Mouse (Mus musculus): ENCODE measurements around the gene Dcun1d2.
"Not testable (repeated sequence)": the region's sequence is repeated elsewhere in the genome, so short reads cannot be mapped to it uniquely, and the experiment has no call there.

Gene Dcun1d2

GRCm38 (mm10) chr8:13287692-13288623 lies at the start of gene Dcun1d2, which contains the start of gene Tmco3:
Dcun1d2 (minus strand) TSS chr8:13288131.
Tmco3 (plus strand) TSS chr8:13288190.
- DNase-seq (ENCODE audit: low spot score), result peak; percentile 95

- no peak for DNase-seq (ENCODE audit: low spot score)
Measured at GRCm38 (mm10) chr8:13337678-13338077, 49.7 kb upstream of the Dcun1d2 start.

- not testable (repeated sequence) for DNase-seq (ENCODE audit: low spot score)
Measured at GRCm38 (mm10) chr8:13337245-13337644, 49.3 kb upstream of the Dcun1d2 start.

- DNase-seq (ENCODE audit: low spot score), result no peak
Measured at GRCm38 (mm10) chr8:13334671-13335070, 46.7 kb upstream of the Dcun1d2 start.

GRCm38 (mm10) chr8:13326598-13326997 lies 38.7 kb upstream of the Dcun1d2 start:
- DNase-seq (ENCODE audit: low spot score), result no peak

- no peak for DNase-seq (ENCODE audit: low spot score)
Measured at GRCm38 (mm10) chr8:13316671-13317070, 28.7 kb upstream of the Dcun1d2 start.

GRCm38 (mm10) chr8:13314922-13315321 lies 27.0 kb upstream of the Dcun1d2 start:
- no peak for DNase-seq (ENCODE audit: low spot score)

GRCm38 (mm10) chr8:13306916-13307315 lies 19.0 kb upstream of the Dcun1d2 start:
- DNase-seq (ENCODE audit: low spot score), result no peak

- DNase-seq (ENCODE audit: low spot score), result no peak
Measured at GRCm38 (mm10) chr8:13306309-13306909, 18.5 kb upstream of the Dcun1d2 start.

GRCm38 (mm10) chr8:13305884-13306283 lies 18.0 kb upstream of the Dcun1d2 start:
- DNase-seq (ENCODE audit: low spot score), result no peak

GRCm38 (mm10) chr8:13305459-13305858 lies 17.5 kb upstream of the Dcun1d2 start:
- no peak for DNase-seq (ENCODE audit: low spot score)

GRCm38 (mm10) chr8:13301036-13301435 lies 13.1 kb upstream of the Dcun1d2 start:
- DNase-seq (ENCODE audit: low spot score), result no peak

- DNase-seq (ENCODE audit: low spot score), result no peak
Measured at GRCm38 (mm10) chr8:13299571-13299970, 11.6 kb upstream of the Dcun1d2 start.

- DNase-seq (ENCODE audit: low spot score), result no peak
Measured at GRCm38 (mm10) chr8:13293677-13294470, 5.9 kb upstream of the Dcun1d2 start.

- peak; percentile 65 for DNase-seq (ENCODE audit: low spot score)
Measured at GRCm38 (mm10) chr8:13292364-13292763, 4.4 kb upstream of the Dcun1d2 start.

GRCm38 (mm10) chr8:13288646-13289045 lies 715 bp upstream of the Dcun1d2 start:
- no peak for DNase-seq (ENCODE audit: low spot score)

- peak; percentile 81 for DNase-seq (ENCODE audit: low spot score)
Measured at GRCm38 (mm10) chr8:13287304-13287691, 633 bp downstream of the Dcun1d2 start.

GRCm38 (mm10) chr8:13283200-13283599 lies 4.7 kb downstream of the Dcun1d2 start:
- no peak for DNase-seq (ENCODE audit: low spot score)

GRCm38 (mm10) chr8:13276941-13277447 lies 10.9 kb downstream of the Dcun1d2 start:
- no peak for DNase-seq (ENCODE audit: low spot score)

- DNase-seq (ENCODE audit: low spot score), result no peak
Measured at GRCm38 (mm10) chr8:13272834-13273233, 15.1 kb downstream of the Dcun1d2 start.

GRCm38 (mm10) chr8:13267566-13267965 lies 20.4 kb downstream of the Dcun1d2 start:
- DNase-seq (ENCODE audit: low spot score), result no peak

GRCm38 (mm10) chr8:13263376-13263775 lies 24.6 kb downstream of the Dcun1d2 start:
- DNase-seq (ENCODE audit: low spot score), result no peak
